Mouse (Mus musculus) natural killer cell, adult 2 months (primary cell): ENCODE measurements around the gene Dennd1b.

Experiments used
- DNase-seq, 2 experiments: peaks; one replicate each; pipeline ENCODE4 v3.0.0; 2022; ENCODE audit warnings: low spot score in 2 of 2

The Dennd1b gene

DNA sequence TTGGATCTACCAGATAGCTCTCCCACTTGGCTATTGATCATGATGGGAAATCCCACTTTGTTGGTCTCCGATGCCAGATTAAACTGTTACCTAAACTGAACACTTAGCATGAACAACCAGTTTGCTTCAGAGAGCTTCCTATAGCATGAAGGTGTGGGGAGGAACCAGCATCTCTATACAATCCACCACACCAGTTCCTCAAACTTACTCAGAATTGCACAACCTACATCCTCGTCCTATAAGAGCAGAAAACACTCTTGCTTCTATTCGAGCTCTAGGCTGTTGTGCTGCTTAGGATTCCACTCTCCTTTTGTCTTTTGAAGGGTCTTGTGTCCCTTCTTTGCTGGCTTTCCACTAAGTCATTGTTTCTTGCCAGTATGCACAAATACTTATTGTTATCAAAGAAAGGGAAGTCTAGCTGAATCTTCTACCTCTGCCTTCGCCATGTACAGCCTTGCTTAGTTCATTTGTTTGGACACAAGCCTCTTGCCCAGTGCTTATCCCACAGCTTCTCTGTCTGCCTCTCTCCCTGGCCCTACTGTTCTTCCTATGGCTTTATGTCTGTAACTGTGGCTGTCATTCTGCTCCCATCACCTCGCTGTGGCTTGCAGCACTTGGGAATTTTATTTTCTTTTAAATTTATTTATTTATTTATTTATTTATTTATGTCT lies 52.0 kb downstream of the Dennd1b start:
- DNase-seq, result no peak

DNA sequence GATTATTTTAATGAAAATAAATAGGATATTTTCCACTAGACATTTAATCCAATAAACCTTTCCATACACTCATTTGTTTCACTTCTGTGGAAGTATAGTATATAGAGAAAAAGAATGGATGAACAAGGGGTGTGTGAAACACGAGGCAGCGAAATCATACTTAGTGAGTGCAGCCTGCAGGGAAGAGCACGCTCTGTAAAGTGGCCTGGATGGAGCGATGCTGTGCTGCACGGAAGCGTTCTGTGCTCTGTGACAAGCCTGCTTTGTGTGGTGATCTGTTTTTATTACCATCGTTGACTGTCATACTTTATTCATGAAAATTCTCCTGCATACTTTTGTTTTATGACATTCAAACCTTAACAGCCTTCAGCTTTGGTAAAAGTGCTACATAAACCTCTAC lies 58.1 kb downstream of the Dennd1b start:
- DNase-seq, result no peak

DNA sequence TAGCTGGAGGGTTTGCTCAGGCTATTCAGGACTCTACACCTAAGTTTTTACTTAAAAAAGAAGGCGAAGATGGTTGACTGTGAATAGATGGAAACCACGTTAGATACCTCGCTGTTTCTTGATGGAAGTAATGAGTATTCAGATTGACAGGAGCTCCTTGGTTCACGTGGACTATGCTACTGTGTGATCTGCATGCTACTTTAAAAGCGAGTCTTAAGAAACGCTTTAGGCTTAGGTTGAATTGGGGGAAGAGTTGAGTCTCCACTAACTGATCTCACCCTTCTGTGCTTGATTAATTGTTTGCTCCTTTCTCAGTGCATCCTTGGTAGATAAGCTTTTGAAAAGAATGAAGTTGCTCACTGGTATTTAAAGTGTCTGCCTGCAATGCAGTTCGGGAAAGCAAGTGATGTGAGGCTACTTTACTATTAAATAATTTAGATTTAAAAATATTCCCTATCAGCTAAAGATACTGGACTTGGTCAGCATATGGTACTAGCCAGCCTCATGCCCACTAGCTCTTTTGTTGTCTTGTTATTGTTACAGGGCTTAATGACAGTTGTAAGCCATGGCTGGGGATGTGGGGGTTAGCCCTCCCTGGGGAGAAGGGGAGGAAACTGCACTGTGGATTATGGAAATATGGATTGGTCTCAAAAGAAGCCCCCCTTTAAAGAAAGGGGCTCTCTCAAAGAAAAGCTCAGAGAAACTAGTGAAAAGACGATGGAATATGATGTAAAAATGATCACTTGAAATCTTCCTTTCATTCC lies 62.8 kb downstream of the Dennd1b start:
- no peak for DNase-seq

DNA sequence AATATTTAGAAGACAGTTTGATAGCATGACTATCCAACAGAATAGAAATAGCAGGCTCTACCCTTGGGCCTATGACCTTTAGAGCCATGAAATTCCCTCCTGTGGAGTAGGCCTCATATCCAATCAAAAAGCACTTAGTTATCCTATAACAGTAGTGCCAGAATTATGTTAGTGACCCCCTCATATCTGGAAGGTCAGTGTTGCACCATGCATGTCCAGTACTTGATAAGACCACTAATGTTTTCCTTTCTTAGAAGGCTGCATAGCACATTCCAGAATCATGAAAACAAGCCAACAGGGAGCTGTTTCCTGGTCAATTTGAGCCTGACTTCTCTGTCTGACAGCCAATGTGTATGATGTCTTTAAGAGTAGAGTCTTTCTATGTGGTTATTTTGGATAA lies 66.3 kb downstream of the Dennd1b start:
- no peak for DNase-seq

DNA sequence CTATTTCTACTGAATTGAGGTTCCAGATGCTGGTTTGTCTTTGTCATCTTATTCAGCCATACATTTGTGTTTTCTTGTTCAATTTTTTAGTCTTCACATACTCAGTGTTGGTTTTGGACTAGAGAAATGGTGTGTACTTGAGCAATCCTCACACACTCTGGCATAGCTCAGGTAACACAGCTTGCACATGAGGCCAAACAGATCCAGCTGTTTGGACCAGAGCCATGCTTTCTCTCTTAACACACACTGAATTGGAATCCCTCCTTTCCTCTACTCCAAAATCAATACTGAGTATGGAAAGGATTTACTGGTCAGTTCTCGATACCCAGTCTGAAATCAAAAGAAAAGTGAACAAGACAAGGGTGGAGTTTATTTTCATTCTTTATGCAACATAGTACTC lies 69.2 kb downstream of the Dennd1b start:
- no peak for DNase-seq

DNA sequence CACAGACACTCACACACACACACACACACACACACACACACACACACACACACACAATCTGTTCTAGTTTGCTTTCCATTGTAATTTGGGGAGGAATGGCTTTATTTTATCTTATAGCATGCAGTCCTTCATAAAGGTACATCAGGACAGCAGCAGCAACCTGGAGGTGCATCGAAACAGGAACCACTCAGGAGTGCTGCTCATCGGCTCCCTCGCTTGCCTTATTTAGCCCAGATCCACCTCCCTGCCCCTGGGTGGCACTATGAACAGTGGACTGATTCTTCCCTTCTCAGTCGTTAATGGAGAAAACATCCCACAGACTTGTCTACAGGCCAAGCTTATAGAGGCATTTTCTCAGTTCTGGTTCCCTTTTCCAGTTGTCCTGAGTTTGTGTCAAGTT lies 71.9 kb downstream of the Dennd1b start:
- DNase-seq, result no peak

DNA sequence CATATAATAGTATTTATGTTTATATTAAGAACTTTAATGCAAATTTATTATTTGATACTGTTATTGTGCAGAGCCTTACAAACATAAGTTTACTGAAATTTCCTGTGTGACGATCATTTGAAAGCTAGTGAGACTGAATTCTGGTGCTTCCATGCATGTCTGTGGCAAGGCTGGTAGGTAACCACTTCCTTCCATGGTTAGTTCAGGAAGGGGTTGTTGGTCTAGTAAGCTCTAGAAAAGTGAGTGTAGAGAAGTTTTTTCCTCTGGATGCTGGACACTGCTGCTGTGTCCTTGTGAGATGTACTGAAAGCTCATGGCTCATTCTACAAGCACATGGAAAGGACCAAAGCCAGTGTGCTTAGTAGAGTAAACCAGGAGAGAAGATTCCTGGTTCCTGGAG lies 73.1 kb downstream of the Dennd1b start:
- DNase-seq, result peak in 1 of 2 experiments; percentile 11

DNA sequence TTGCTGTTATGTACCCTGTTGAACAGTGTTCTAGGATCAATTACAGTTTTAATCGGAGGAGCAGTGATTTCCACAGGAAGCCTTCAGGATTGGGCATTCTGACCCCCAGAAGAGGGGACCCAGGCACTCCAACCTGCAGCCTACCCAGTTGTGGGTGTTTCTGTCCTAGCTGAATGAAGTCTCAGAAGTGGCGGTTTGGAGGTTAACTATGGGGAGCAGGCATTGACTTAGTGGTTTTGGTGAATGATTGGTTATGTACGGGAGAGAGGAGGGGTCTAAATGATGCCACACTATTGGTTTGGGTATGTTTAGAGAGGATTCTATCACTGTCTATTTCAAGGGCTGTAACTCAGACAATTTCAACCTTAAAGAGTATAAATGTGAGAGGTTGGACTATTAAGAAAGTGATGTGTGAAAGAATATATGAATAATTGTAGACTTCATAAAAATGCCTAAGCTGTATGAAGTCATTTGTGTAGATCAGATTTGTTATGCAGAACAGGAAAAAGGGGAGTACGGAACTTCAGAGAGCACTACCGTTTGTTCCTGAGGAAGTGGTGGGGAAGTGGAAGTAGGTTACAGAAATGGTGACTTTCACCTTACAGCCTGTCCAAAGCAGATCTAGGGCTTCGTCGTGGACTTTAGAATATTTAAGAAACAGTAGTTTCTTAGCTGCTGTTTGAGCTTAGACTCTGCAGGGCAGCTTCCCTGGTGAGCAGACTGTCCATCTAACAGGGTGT lies 73.7 kb downstream of the Dennd1b start:
- DNase-seq, result peak in 1 of 2 experiments; percentile 3

DNA sequence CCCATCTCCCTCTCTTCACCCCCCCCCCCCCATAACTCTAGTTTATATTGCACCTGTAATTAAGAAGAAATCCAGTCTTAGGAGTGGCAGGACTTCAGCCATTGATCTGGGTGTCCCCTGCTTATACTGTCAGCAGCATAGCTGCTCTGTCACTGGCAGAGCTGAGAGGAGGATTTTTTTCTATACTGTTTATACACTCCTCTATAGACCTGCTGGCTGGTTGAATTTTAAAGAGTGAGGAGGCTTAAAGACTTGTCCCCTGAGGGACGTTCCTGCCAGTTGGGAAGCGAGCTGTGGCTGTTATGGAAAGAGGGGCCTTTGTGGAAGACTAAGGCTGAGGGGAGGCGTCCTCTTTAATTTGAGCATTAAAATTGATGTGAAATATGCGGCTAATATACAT lies 74.8 kb downstream of the Dennd1b start:
- no peak for DNase-seq

DNA sequence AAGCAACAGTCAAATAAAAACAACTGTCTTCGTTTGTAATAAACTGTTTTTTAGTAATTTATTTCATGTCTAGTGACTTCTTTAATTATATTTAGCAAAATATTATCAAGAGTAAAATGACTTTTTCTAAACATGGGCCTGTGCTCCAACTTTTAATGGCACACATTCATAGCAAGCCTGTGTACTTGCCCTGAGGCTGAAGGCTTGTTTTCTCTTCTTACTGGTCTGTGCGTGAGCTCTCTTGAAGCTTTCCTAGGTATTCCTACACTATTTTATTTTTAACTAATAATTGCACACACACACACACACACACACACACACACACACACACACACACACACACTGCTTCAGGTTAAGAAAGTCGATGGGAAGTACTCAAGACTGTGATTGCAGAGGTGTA lies 75.4 kb downstream of the Dennd1b start:
- DNase-seq, result no peak

DNA sequence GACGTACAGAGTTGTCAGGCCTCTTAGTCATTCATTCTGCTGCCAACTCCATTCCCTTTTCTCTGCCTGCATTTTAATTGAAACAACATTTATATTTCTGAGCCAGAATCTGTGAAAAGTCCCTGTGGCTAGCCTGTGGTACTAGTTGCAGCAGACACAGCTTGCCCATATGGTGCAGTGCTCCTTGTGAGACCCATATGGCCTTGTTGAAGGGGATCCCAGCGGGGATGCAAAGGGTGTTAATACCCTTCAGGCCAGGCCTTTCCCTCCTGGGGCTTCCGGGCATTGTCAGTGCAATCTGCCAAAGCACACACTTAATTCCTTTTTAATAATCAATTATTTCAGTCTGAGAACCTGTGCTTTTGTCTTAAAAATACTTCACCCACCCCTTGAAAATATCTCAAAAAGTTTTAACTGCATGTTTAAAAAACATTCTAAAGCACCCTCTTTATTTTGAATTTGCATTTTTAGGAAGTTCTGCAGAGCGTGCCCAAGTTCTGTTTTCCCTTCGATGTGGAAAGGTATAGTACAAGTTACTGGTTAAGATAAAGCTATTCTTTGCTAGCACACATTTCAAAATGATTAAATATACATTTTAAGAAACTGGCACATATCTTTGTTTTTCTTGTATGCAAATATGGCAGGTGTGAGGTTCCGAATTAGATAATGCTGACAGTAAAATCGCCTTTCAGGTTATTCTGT lies 76.4 kb downstream of the Dennd1b start:
- DNase-seq, result peak in 1 of 2 experiments; percentile 8

DNA sequence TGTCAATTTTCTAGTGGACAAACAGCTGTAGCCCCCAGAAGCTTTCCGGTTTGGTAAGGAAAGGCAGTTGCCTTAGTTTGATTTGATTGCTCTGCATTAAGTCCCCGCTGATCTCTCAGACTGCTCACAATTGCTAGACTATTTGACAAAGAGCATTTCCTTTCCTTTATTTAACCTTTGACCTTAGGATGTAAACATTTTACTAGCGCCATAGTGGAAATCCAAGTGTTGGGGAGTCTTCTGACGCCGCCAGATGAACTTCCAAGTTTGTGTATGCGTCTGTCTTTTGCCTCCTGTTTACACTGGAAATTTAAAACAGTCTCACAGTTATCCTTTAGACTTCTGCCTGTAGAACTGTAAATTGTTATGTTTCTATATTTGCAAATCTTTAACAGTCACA lies 85.8 kb downstream of the Dennd1b start:
- no peak for DNase-seq

DNA sequence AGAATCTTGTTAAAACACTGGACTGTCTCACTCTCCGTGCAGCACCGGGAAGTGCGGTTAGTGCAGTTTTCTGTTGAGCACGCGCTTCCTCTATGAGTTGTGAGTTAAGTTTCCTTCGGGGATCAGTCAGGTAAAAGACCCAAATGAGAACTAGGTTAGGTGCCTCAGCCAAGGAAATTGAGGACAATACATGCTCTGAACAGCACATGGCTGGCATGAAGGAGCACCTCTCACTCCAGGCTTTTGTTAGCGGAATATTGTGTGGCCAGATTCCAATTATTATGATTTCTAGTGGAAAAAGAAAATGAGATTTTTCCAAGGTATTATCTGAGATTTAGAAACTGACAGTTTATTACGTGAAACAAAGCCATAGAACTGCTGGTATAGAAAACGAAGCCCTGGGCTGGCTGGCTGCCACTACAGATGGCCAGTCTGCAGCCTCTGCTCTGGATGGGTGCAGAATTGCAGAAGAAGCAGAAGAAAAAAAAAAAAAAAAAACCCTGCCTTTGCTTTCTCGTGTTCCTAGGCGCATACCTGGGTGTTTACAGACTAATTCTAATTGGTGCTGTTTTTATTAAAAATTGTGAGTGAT lies 86.7 kb downstream of the Dennd1b start:
- no peak for DNase-seq

DNA sequence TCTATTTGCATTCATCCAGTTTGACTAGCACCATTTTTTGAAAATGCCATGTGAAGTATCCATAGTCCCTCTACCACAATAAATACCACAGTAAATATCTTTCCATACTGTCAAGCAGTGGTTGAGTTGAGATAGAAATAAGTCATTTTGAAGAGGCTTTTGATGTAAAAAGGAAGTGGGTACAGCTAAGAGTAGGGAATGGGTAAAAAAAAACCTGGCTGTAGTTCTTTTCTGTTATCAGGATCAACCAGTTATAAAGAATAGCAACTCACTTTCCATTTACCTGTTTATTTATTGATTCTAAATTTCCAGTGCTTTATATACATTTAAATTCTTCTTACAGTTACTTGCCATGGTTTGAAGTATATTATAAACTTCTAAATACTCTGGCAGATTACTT lies 89.8 kb downstream of the Dennd1b start:
- no peak for DNase-seq

DNA sequence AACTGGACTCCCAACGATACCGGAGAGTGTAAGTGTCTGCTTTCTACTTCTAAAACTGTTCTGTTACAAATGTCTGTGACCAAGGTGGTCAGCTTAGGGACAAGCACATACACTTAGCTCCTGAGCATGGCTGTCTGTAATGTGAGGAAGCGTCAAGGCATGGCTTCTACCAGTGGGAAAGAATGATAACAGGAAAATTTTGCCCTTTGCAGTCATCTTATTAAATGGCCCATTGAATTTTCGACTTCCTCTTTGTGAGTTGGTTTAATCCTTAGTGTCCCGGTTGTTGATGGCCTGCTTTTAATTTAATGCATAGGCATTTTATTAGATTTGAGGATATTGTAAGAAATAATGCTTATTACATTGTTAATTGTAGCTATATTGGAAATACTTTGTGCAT lies 97.1 kb downstream of the Dennd1b start:
- DNase-seq, result no peak

DNA sequence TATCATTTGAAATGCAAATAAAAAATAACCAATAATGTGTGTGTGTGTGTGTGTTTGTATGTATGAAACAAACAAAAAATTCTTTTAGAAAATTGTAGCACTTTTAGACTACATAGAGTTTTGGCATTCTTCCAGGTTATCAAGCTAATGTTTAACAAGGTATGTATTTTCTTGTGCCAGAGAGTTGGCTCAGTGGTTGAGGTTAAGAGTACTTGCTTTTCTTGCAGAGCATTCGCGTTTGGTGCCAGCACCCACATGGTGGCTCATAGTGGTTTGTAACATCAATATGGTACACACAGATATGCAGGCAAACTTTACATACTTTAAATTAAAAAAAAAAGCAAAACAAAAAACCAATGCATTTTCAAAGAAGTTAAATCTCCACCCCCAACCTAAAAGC lies 101.5 kb downstream of the Dennd1b start:
- no peak for DNase-seq

DNA sequence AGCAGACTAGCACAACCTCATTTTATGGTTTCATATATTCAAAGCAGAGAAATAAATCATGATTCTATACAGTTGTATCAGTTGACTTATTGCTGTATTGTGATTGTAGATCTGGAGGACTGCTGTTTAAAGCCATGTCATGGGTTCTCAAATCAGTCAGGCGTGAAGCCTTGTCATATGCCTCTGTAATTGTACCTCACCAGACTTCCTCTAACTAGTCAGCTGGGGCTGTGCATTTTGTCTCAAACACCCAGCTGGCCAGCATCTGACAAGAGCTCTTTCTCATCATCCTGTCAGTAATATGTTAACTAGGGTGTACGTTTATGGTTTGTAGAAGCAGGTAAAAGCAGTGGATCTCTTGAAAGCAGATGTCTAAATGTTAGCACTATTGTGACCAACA lies 104.0 kb downstream of the Dennd1b start:
- peak in 1 of 2 experiments; percentile 73 for DNase-seq

DNA sequence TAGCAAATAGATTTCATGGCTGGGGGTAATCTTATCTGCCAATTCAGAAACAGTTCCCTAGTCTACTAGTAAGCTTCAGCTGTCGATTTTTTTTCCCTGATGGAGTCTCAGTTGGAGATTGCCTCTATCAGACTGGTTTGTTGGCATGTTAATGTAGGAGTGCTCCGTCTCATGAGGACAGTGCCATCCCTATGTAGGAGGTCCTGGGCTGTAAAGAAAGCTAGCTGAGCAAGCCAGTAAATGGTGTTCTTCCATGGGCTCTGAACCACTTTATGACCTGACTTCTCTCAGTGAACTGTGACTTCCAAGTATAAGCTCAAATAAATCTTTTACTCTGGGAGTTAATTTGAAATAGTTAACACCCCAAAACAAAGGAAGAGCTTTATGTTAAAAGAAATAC lies 107.8 kb downstream of the Dennd1b start:
- no peak for DNase-seq

DNA sequence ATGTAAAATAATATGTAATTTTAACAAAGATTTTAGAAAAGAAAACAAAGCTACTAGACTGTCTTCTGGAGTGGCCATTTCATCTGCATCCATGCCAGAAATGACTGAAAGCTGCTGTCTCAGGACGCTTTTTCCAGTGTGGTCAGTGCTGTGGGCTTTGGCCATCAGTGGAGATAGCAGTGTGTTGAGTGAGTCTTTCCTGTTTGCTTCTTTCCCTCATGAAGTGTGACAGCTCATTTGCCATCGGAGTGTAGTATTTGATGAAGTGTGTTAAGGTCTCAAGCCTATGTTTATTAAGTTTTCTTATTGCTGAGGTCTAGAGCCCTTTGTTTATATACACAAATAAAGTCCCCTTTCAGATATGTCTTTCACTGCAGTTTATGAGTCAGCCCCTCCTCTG lies 112.4 kb downstream of the Dennd1b start:
- no peak for DNase-seq

DNA sequence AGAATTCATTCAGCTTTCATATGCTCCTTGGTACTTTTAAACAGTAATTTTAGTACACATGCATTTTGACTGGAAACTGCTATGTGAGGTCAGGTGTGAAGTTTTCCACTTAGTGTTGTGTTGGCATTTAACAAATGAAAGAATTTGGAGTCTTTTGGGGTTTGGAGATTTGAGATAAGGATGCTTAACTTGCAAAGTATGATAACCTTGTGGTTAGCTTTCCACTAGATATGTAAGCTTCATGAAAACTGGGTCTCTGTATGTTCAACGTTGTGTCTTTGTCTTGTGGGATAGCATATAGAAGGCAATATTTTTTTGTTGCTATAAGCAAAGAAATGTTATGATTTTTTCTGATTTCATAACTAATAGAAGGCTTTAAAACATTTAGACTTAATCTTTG lies 114.8 kb downstream of the Dennd1b start:
- no peak for DNase-seq

DNA sequence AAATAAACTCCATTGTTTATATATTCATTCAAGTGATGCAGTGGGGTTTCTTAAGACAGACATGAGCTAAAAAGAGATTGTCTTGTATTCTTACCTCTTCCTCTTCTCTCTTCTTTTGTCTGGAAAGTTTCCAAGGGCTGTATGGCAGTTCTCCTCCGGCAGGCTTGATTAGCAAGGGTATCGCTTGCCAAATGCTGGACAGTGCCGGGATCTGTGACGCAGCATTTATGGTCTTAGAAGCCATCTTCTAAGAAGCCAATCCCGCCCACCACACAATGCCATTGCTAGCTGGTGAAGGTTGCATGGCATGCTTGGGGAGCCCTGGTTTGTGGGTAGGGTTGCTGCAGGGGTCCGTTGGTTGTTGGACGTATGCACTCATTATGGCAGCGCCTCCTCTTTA lies 115.8 kb downstream of the Dennd1b start:
- DNase-seq, result no peak

DNA sequence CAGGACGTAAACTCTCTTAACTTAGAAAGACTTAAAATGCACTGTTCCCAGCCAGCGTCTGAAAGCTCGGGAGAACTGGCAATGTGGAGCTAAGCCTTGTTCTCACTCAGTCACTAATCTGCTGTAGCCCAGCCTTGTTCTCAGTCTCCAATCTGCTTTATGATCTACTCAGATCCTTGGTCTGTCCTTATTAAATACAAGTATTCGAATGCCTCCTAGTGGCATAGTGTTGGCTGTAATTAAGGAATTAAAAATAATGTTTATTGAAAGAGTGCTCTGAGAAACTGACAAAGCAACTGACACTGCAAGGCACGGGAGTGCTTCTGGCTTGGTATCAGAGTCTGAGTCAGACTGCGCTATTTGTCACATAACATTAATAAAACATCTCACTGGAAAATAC lies 116.3 kb downstream of the Dennd1b start:
- no peak for DNase-seq
